Mouse (Mus musculus) thymus, adult 2 months (tissue): ENCODE data around the gene Gm20792. TPM values are rescaled to one million over a fixed set of nuclear protein-coding genes. Genes with fewer than 3 reads are reported as not detected.
"Not testable (repeated sequence)": the region's sequence is repeated elsewhere in the genome, so short reads cannot be mapped to it uniquely, and the experiment has no call there.

ENCODE experiments used
- DNase-seq: peaks from one replicate; pipeline ENCODE4 v3.0.0; 2021
- H3K27ac ChIP-seq: fragments of 200-500 bp; 2 replicates; pipeline ENCODE4 v1.5.1; 2012; ENCODE audit warnings: low read length, control low read depth; ENCODE audit not compliant: control insufficient read depth, insufficient read depth
- H3K27me3 ChIP-seq: fragments of 200-500 bp; 2 replicates; pipeline ENCODE4 v1.6.1; 2012; ENCODE audit warnings: mild to moderate bottlenecking, low read length, moderate library complexity, mixed read lengths; ENCODE audit not compliant: control insufficient read depth, insufficient read depth
- H3K36me3 ChIP-seq: fragments of 200-500 bp; 2 replicates; pipeline ENCODE4 v1.6.1; 2012; ENCODE audit warnings: mild to moderate bottlenecking, low read length, moderate library complexity; ENCODE audit not compliant: control insufficient read depth, insufficient read depth
- H3K4me1 ChIP-seq: fragments of 200-500 bp; replicated peaks from 2 replicates; pipeline ENCODE4 v1.6.1; 2012; ENCODE audit warnings: low read length; ENCODE audit not compliant: control insufficient read depth, insufficient read depth
- H3K4me3 ChIP-seq: fragments of 200-500 bp; 2 replicates; pipeline ENCODE4 v1.5.1; 2012; ENCODE audit warnings: mild to moderate bottlenecking, low read length, control low read depth, moderate library complexity; ENCODE audit not compliant: control insufficient read depth, insufficient read depth
- WGBS: fragments of 180-500 bp; shearing (Covaris S2); methylation state at CpG from one replicate; pipeline ENCODE4 v1.1.7; 2018; 5-methylcytosine and 5-hydroxymethylcytosine counted together
- polyA plus RNA-seq: library from polyadenylated mRNA; depleted of rRNA; stranded (reverse); fragments of >200 nt; gene quantifications from 2 replicates; pipeline ENCODE4 v1.2.3, GENCODE M21; 2012; rRNA removed

Gm20792 gene
- polyA plus RNA-seq: not detected in 2 replicates

- not testable (repeated sequence) for H3K27ac ChIP-seq, H3K4me1 ChIP-seq, H3K36me3 ChIP-seq, H3K4me3 ChIP-seq, DNase-seq, H3K27me3 ChIP-seq
- WGBS: no CpG with 5 or more reads among the region's 8 CpGs
These were observed at the start of gene Gm20792 for GRCm38 (mm10) chrY:48311555-48311954. TSS of gene Gm20792 (plus strand) at chrY:48311855.
